Mouse (Mus musculus): ENCODE results near the gene Rraga.
"Not testable (repeated sequence)": the region's sequence is repeated elsewhere in the genome, so short reads cannot be mapped to it uniquely, and the experiment has no call there.

The Rraga gene

DNA sequence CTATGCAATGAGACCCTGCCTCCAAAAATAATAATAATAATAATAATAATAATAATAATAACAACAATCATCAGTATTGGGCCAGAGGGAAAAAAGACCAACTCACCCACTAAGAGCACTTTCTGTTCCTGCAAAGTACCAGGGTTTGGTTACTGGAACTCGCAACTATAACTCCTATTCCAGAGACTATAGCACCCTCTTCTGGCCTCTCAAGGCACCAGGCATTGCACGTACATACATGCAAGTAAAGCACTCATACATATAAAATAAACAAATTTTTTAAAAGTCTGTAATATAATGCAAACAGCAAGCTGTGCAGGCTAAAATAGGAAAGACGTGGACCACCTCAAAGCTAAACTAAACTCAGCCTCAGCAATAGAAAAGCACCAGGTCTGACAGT, 12.8 kb downstream of the Rraga start:
- peak; percentile 34 for DNase-seq (ENCODE audit: low read depth, low spot score)

DNA sequence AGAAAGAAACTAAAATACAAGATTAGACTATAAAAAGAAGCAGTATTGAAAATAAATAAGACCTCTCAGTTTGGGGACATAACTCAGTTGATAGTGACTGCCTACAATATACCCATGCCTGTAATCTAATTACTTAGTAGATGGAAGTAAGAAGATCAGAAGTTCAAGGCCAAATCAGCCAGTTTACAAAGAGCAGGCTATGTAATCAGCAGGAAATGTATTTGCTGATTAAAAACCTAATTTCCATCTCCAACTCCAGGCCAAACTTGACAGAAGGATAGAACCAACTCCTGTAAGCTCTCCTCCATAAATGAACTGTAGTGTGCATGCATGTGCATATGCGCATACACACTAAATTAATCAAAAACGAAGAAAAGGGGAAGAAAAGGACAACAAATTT, 15.8 kb downstream of the Rraga start:
- no peak for DNase-seq (ENCODE audit: low read depth, low spot score)

DNA sequence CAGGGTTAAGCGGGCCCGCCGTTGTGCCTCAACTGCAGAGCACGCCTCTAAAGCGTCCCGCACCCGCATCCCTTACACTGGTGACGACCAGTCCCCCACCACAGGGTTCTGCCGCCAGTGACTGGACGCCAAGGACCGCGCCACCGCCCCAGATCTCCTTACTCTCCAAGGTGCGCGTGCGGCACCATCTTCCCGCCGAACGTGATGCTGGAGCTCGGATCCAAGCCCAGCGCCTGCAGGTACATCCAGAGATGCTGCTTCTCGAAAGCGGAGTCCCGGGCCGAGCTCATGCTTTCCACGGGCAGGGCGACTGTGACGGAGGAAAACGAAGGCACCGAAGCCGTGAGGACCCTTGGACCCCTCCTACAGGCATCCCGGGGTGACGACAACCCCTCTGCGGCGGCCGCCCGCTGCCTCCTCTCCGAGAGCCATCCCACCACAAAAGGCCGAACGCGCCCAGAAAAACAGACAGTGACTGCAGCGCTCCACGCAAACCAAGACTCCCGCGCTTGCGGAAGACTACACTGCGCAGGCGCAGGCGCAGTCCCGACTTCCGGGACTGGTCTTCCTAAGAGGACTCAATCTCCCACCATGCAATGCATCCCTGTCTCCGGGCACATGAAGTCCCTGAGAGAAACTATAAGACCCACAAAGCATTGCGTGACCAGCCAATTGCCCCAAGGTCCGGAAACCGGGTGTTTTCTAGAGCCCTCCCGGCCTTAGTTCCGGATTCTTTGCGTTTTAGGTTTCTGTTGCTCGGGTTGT, 36.2 kb downstream of the Rraga start, which contains the start of gene Haus6:
Gene Haus6, minus strand, starts transcription at position 532 of the 765 bp plus-strand sequence.
- DNase-seq (ENCODE audit: low read depth, low spot score): peak; percentile 98

DNA sequence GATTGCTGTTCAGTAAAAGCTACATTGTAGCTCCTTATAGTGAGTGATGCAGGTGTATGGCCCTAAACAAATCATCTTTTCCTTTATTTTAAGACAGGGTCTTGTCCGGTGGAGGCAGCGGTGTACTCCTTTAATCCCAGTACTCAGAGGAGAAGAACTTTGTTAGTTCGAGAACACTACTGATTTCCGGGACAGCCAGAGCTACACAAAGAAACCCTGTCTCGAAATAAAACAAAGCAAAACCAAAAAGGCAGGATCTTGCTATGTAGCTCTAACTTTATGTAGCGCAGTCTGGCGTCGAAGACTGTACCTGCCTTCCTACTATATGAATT, 36.8 kb downstream of the Rraga start:
- no peak for DNase-seq (ENCODE audit: low read depth, low spot score)

DNA sequence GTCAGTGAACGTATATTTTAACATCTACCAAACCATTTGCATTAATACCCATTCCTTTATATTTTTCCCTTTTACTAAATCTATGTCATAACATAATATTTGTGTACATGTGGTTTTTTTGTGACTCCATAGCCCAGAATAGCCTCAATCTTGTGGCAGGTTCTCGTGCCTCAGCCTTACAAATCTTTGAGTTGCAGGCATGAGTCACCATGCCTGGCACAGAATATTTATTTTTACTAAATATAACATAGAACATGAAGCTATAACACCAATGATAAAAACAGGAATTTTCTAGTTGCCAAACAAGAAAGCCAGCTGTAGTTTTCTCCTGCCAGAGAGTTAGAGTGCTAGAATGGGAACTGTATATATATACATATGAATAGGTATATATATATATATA, 45.0 kb downstream of the Rraga start:
- DNase-seq (ENCODE audit: low read depth, low spot score): no peak

DNA sequence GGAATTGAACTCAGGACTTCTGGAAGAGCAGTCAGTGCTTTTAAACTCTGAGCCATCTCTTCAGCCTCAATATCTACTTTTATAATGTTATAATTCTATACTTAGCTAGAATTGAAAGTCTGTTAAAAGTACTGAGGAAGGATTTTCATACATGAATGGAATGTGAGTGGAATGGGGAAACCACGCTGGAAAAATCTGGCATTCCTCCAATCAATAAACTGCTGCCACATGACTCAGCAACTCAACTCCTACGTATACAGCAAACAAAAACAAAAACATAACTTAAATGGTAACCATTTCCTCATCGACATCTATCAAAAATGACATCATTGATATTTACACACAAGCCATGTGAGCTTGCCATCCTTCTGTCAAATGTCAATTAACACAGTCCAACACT, 46.6 kb downstream of the Rraga start:
- no peak for DNase-seq (ENCODE audit: low read depth, low spot score)

DNA sequence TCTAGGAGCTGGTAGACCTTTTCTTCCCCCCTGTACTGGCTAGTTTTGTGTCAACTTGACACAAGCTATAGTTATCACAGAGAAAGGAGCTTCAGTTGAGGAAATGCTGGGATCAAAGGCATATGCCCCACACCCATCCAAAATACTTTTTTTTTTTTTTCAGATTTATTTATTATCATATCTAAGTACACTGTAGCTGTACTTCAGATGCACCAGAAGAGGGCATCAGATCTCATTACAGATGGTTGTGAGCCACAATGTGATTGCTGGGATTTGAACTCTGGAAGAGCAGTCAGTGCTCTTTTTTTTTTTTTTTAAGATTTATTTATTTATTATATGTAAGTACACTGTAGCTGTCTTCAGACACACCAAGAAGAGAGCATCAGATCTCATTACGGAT, 47.1 kb downstream of the Rraga start:
- DNase-seq (ENCODE audit: low read depth, low spot score): not testable (repeated sequence)

DNA sequence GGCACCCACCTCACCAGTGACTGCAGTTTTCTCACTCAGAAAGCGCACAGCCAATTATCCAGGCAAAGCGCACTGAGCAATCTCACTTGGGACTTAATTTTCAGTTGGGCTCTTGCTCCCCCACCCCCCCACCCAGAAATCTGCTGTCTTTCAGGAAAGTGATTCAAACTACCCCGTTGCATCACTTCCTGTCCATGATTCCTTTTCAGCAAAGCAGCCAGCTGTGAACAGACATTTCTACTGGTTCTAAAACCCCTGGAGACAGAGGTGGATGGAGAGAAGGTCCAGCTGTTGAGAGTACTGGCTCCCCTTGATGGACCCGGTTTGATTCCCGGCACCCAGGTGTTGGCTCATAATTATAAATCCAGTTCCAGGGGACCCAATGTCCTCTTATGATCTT, 50.0 kb downstream of the Rraga start:
- no peak for DNase-seq (ENCODE audit: low read depth, low spot score)

DNA sequence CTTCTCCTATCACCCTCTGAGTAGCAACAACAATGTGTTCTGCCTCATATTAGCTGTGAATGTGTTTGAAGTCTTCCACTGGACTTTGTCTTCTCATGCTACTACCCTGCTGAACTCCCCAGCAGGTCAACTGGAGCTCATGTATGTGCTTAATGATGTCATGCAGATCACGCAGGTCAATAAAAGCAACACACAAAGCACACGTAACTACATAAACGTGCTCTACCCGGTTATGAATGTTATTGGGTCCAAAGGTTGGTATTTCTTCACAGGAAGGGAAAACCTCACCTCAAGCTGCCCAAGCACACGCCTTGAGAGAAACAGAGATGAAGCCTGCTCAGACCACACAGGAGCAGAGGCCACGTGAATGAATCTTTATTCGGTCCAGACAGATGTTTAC, 51.0 kb downstream of the Rraga start:
- DNase-seq (ENCODE audit: low read depth, low spot score): not testable (repeated sequence)

All from CD4-positive, CD25-positive, alpha-beta regulatory T cell, adult 2 months (primary cell).